Mouse (Mus musculus) Muller cell, postnatal 12 days (primary cell): ENCODE results near the gene Ybx3.
A peak's percentile ranks its signal among the peaks of the same experiment; 100 is the strongest.

Experiments
- DNase-seq: peaks from one replicate; pipeline ENCODE4 v3.0.0-alpha.2; 2015; ENCODE audit errors: inconsistent ontology term

Ybx3 gene

DNA sequence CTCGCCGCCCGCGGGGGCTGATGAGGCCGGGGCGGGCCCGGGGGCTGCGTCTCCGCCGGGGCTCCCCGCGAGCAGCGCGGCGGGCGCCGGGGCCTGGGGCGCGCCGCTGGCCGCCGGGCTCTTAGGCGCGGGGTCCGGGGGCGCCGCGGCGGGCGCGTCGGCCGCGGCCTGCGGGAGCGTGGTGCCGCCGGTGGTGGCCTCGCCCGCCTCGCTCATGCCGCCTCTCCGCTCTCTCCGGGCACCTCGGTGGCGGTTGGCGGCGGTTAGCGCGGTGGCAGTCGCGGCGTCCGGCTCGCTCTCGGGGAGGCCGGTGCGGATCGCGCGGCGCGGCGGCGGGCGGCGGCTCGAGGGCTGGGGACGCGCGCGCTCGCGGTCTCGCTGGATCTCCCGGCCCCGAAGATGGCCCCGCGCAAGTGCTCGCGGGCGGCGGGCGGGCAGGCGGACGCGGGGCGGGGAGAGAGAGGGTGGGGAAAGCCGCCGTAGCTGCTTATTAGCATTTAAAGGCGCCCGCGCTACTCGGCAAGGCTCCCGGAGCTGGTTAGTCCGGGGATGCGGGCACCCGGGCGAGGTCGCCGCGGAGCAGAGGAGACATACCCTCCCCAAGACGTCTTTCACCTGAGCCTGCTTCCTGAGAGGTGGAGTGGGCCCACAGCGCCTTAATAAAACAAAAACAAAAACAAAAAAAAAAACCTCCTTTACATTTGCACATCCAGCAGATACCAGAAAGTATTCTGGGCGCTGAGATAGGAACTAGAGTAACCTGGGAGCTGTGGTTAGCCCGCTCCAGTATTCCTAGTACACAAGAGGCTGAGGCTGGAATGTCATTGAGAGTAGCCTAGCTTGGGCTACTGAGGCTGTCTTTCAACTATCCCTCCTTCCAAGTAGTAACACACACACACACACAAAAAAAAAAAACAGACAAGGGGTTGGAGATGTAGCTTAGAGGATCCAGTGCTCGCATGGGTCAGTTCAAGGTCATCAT lies at the start of gene Ybx3:
Ybx3 (minus strand) TSS at position 437 of the 982 bp plus-strand sequence.
- peak; percentile 89 for DNase-seq

- no peak for DNase-seq
These were observed 48.4 kb upstream of the Ybx3 start for GRCm38 (mm10) chr6:131436626-131437025.

DNA sequence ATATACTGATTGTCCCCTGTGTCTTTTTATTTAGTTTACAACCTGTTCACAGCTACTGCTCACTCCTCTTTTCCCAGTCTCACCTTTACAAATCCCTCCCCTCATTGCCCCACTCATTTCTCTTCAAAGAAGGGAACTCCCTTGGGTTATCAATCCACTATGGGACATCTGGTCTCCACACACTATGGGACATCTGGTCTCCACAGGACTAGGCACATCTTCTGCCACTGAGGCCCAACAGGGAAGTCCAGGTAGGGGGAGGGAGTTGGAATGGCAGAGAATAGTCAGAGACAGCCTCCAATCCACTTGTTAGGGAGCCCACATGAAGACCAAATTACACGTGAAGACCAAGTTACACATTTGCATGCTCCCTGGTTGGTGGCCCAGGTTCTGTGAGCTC lies 45.8 kb upstream of the Ybx3 start:
- no peak for DNase-seq

DNA sequence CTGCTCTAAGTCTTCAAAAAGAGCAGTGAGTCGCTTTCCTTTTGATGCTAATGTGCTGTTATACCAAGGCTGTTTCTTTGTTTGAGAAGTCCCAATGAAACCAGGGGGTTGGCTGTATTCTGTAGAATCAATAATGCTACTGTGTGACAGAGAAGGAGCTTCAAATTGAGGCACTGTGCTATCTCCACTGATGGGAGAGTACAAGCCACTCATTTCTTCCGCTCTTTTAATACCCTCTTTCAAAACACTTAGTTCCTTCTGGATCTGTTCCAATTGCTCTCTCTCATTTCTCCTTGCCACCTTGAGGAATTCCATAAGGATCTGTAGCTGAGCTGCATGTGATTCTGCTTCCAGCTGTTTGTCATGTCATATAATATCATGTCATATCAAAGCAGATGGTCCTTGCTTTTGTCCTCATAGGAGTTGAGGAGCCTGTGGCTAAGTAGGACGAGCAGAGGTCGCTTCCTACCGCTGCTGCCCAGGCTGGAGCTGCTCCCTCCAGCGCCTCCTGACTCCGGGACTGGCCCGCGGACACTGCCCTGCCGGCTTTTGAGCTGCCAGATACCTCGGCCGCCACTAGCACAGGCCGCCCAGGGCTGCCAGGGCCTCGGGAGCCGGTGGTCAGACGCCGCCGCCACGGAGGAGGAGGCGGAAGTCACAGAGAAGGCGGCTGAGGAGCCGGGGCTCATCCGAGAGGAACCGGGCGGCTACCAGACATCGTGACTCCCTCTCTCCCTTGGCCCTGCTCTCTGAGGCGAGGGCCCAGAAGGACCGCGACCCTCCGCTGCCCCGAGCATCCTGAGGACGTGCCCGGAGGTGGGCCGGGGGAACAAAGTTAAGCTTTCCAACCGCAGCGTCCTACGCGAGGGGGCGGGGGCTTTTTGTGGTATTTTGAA lies 45.1 kb upstream of the Ybx3 start:
- peak; percentile 50 for DNase-seq

GRCm38 (mm10) chr6:131421572-131421971 lies 33.3 kb upstream of the Ybx3 start:
- no peak for DNase-seq

GRCm38 (mm10) chr6:131419614-131420013 lies 31.3 kb upstream of the Ybx3 start:
- DNase-seq: no peak

DNA sequence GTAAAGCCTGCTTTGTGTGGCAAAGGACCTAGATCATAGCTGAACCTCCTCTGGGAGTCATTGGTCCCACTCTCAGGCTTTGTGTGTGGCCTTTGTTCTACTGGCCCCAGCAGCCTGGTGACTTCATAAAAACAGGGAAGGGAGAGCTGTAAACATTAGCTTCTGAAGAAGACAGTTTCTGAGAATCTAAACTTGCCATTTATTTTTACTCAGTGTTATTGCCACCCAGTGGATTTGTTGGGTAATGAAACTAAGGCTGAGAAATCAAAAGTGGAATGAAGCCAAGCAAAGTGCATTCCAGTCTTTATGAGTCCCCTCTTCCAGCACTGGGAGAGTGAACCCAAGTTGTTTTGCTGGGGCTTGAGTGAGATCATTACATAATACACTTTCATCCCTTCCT lies 30.5 kb upstream of the Ybx3 start:
- peak; percentile 85 for DNase-seq

- peak; percentile 59 for DNase-seq
These were observed 23.0 kb upstream of the Ybx3 start for GRCm38 (mm10) chr6:131411116-131411843.

DNA sequence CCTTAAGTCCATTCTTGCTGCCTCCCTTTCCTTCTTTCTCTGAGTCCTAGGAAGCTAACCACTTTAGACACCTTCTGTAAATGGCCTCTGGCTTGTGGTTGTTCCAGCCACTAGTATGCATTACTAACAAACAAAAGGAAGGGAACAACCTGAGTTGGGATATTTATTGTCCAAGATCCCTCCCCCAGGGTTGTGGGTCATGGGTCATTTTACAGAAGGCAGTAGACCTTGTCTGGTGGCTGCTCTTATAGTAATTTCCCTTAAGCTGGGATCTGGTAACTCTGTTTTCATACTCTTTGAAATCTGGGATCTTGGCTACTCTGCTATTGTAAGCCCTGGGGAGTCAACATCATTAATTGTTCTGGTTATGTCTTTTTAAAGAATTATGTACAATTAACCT lies 18.7 kb upstream of the Ybx3 start:
- no peak for DNase-seq

DNA sequence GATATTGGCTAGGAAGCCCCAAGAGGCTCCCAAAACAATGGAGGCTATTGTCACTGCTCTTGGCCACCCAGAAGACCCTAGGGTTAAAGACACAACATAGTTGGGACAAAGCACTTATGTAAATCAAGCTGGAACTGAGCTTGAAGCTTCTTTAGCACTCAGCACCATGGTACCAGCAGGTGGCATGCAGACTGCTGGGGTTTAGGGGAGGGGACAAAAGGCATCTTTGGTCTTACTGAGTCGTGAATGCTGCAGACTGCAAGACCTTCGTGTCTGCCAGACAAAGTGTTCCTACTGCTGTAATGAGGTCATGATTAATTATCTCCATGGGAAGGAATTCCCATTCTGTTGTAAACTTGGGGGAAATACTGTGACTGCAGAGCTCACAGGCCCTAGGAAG lies 17.6 kb upstream of the Ybx3 start:
- peak; percentile 31 for DNase-seq

GRCm38 (mm10) chr6:131405174-131405573 lies 16.9 kb upstream of the Ybx3 start:
- DNase-seq: no peak

DNA sequence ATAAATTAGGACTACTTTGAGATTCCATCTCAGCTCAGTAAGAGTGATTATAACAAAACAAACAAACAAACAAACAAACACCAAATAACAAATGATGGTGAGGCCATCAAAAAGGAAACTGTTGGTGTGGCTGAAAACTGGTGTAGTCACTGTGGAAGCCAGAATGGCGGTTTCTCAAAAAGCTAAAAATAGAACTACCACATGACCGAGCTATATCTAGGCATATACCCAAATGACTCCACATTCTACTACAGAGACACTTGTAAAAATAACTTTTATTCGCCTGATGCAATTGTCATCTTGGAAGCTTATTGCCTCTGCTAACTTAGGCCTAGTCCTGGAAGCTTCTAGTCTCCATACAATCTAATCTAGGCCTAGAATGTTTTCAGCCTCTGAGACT lies 16.0 kb upstream of the Ybx3 start:
- DNase-seq: no peak

DNA sequence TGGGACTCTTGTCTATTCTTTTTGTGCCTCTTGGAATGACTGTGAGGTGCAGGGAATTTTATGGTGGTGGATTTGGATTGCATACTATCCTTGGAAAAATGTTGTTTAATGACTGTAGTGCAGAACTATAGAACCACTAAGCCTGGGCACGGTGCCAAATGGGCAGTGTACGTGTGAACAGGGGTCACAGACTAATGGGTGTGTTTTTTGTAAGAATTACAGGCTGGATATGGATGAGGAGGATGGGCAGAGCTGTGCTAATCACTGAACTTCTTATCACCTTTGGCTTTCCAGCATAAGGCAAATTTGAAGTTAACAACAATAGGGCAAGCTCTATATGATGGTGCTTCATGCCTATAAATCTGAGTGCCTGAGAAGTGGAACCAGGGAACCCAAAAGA lies 14.8 kb upstream of the Ybx3 start:
- no peak for DNase-seq

GRCm38 (mm10) chr6:131402606-131403005 lies 14.3 kb upstream of the Ybx3 start:
- DNase-seq: no peak

DNA sequence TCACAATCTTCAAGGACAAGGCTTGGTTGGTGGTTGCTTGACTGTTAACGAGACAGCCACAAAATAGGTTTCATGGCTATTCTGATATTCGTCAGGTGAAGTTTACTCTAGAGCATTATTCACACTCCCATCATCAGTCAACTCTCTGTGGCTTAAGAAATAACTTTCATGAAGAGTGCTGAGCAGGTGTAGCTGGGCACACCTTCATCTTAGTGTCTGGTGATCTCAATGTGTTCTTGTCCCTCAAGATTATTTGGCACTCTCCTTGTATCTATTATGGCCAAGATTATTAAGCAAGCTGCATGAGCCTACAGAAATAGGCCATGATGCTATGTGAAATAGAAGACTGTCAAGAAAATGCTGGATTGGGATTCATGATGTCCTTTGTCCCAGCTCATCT lies 13.0 kb upstream of the Ybx3 start:
- DNase-seq: no peak

DNA sequence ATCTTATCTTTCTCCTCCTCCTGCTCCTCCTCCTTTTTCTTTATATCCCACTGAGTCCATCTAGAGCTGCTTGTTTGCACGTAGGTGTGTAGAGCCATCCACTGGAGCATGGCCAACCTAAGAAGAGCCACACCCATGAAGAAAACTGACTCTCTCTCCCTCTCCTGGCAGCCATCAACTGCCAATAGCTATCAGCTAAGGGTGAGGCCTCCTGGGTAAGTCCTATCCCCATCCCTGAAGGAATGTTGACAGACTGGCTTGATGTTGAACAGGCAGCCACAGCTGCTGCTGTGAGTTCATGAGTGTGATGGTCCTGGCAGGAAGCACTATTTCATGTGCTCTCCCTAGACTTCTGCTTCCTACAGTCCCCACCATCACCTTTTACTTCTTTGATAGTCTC lies 8.4 kb upstream of the Ybx3 start:
- DNase-seq: no peak

DNA sequence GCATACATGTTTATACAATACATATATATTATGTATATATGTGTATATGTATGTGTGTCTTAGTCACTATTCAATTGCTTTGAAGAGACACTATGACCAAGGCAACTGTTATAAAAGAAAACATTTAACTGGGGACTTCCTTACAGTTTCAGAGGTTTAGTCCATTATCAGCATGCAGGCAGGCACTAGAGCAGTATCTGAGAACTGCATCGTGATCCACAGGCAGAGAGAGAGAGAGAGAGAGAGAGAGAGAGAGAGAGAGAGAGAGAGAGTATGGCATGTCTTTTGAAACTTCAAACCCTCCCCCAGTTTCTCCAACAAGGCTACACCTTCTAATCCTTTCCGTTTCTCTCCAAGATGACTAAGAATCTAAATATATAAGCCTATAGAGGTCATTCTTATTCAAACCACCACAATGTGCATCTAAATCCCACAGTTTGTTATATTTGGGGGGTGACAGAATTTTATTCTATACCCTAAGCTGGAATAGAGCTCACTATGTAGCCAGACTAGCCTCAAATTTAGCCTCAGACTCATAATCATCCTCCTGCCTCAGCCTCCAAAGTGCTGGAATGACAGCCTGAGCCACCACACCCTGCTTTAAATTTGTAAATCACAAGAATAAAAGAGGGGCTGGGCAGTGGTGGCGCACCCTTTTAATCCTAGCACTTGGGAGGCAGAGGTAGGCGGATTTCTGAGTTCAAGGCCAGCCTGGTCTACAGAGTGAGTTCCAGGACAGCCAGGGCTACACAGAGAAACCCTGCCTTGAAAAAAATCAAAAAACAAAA lies 5.8 kb upstream of the Ybx3 start:
- DNase-seq: no peak

- peak; percentile 79 for DNase-seq
These were observed 846 bp downstream of the Ybx3 start for GRCm38 (mm10) chr6:131387221-131388039.

GRCm38 (mm10) chr6:131386416-131387019 lies 1.8 kb downstream of the Ybx3 start:
- no peak for DNase-seq

- no peak for DNase-seq
These were observed 2.8 kb downstream of the Ybx3 start for GRCm38 (mm10) chr6:131385469-131385868.
